Mouse (Mus musculus) lung, postnatal 0 days (tissue): ENCODE data around the gene Zfp688.

Experiments
- CTCF ChIP-seq: IDR thresholded peaks from 2 replicates; pipeline ENCODE4 v1.5.1; 2016; ENCODE audit warnings: antibody characterized with exemption, mild to moderate bottlenecking
- EP300 ChIP-seq: IDR thresholded peaks from 2 replicates; pipeline ENCODE4 v1.6.1; 2016; ENCODE audit warnings: antibody characterized with exemption, mild to moderate bottlenecking, control low read depth

- TF ChIP-seq EP300 (no peak), CTCF (no peak)
These were observed 30.3 kb downstream of the Zfp688 start for GRCm38 (mm10) chr7:127391538-127391937.
